Mouse (Mus musculus): ENCODE measurements around the gene Gm10638. TPM values are rescaled to one million over a fixed set of nuclear protein-coding genes. Genes with fewer than 3 reads are reported as not detected.

Gm10638 gene
- polyA plus RNA-seq (2012; rRNA removed): 1.8 and 2.1 TPM in 2 replicates

- WGBS: under 1% methylated on average over 42 of the region's 88 CpGs
- peak; percentile 71 to 81 for DNase-seq
- H3K4me1 ChIP-seq (ENCODE audit: control insufficient read depth, insufficient read depth, low read length): peaks cover 8% of the 10 kb centered on the region; the same call in 1 of the 2 replicates
- TF ChIP-seq POLR2A (IDR thresholded peaks at IDR 0.05; ENCODE audit: borderline replicate concordance, insufficient read depth, low read length): peak; percentile 16; the same call in 1 of the 2 replicates
- no peak for TF ChIP-seq CTCF (IDR thresholded peaks at IDR 0.05; ENCODE audit: borderline replicate concordance, insufficient read depth, low read depth, low read length)
- H3K27ac ChIP-seq (ENCODE audit: insufficient read depth, low read length): peak within 1 kb of the TSS; percentile 85
- no peaks in the 10 kb centered on the region for H3K27me3 ChIP-seq (ENCODE audit: control insufficient read depth, insufficient read depth, low read length)
- peak within 1 kb of the TSS; percentile 97 for H3K4me3 ChIP-seq (replicated peaks; ENCODE audit: insufficient read depth, low read depth, low read length)
These were observed at the start of gene Gm10638, which contains the start of gene Siah1a for GRCm38 (mm10) chr8:86745221-86745934. TSS of gene Gm10638 (plus strand) at chr8:86745699. TSS of gene Siah1a (minus strand) at chr8:86745934.

- TF ChIP-seq POLR2A (IDR thresholded peaks at IDR 0.05; ENCODE audit: borderline replicate concordance, insufficient read depth, low read length) (no peak), CTCF (IDR thresholded peaks at IDR 0.05; ENCODE audit: borderline replicate concordance, insufficient read depth, low read depth, low read length) (no peak)
- no peak overlapping the region for H3K27ac ChIP-seq (ENCODE audit: insufficient read depth, low read length)
- no peaks in the 10 kb centered on the region for H3K27me3 ChIP-seq (ENCODE audit: control insufficient read depth, insufficient read depth, low read length)
- H3K4me1 ChIP-seq (ENCODE audit: control insufficient read depth, insufficient read depth, low read length): peaks cover 5% of the 10 kb centered on the region; the same call in 1 of the 2 replicates
- 71% methylated on average over 2 of the region's 2 CpGs for WGBS
- DNase-seq: no peak
- no peak overlapping the region for H3K4me3 ChIP-seq (replicated peaks; ENCODE audit: insufficient read depth, low read depth, low read length)
These were observed 49.8 kb upstream of the Gm10638 start for GRCm38 (mm10) chr8:86695703-86696102.

DNA sequence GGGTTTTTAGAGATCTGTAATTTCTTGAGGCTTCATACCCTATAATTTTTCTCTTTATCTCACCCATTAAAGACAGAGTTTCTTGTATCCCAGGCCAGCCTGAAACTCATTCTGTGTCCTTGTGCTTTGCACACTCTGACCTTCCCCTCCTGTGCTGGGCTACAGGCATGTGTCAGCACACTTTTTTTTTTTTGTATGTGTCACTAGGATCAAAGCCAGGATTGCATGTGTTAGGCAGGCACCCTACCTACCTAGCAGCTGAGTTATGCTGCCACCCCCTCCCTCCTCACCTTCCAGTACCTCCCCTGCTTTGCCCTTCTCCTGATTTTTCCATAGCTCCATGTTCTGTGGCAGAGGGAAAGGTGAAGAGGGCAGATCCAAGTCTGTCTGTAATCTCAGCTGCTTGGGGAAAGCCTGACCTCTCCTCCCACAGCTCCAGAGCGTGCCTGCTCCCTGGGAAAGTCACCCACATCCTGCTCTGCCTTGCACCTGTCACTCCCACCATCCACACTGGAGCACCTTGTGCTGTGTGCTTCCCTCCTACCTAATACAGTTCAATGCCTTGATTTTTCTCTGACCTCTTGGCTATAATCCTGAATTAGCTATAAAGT, 46.6 kb upstream of the Gm10638 start:
- no peak for TF ChIP-seq CTCF (IDR thresholded peaks at IDR 0.05; ENCODE audit: borderline replicate concordance, insufficient read depth, low read depth, low read length)
- no peak for TF ChIP-seq POLR2A (IDR thresholded peaks at IDR 0.05; ENCODE audit: borderline replicate concordance, insufficient read depth, low read length)
- no peak for DNase-seq
- Histone ChIP-seq H3K4me1 (ENCODE audit: control insufficient read depth, insufficient read depth, low read length) (peaks cover 5% of the 10 kb centered on the region; the same call in 1 of the 2 replicates), H3K27ac (ENCODE audit: insufficient read depth, low read length) (no peak overlapping the region), H3K4me3 (replicated peaks; ENCODE audit: insufficient read depth, low read depth, low read length) (no peak overlapping the region), H3K27me3 (ENCODE audit: control insufficient read depth, insufficient read depth, low read length) (no peaks in the 10 kb centered on the region)
- WGBS: 55% methylated on average over 1 of the region's 1 CpGs

DNA sequence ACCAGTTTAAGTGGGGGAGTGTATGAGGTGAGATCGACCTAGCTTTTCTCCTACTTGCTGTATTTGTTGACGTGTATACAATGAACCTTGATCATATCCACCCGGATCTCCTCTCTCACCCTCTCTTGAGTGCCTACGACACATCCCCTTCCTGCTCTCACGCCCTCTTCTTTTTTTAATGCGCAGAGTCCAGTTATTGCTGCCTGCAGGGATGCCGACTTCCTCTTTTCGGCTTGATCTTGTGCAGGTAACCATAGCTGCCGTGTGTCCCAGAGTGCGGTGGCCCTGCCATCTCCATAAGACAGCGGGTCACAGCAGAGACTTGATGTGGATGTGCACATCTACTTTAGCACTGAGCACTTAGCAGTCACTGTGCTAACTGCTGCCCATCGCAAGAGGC, 46.0 kb upstream of the Gm10638 start:
- Histone ChIP-seq H3K4me1 (ENCODE audit: control insufficient read depth, insufficient read depth, low read length) (peaks cover 5% of the 10 kb centered on the region; the same call in 1 of the 2 replicates), H3K27me3 (ENCODE audit: control insufficient read depth, insufficient read depth, low read length) (no peaks in the 10 kb centered on the region), H3K4me3 (replicated peaks; ENCODE audit: insufficient read depth, low read depth, low read length) (no peak overlapping the region), H3K27ac (ENCODE audit: insufficient read depth, low read length) (no peak overlapping the region)
- TF ChIP-seq POLR2A (IDR thresholded peaks at IDR 0.05; ENCODE audit: borderline replicate concordance, insufficient read depth, low read length) (no peak), CTCF (IDR thresholded peaks at IDR 0.05; ENCODE audit: borderline replicate concordance, insufficient read depth, low read depth, low read length) (no peak)
- no peak for DNase-seq
- WGBS: 93% methylated on average over 12 of the region's 12 CpGs

GRCm38 (mm10) chr8:86702453-86702852, 43.0 kb upstream of the Gm10638 start:
- WGBS: 85% methylated on average over 3 of the region's 3 CpGs
- no peak for TF ChIP-seq CTCF (IDR thresholded peaks at IDR 0.05; ENCODE audit: borderline replicate concordance, insufficient read depth, low read depth, low read length)
- no peak for TF ChIP-seq POLR2A (IDR thresholded peaks at IDR 0.05; ENCODE audit: borderline replicate concordance, insufficient read depth, low read length)
- no peak overlapping the region for H3K4me3 ChIP-seq (replicated peaks; ENCODE audit: insufficient read depth, low read depth, low read length)

DNA sequence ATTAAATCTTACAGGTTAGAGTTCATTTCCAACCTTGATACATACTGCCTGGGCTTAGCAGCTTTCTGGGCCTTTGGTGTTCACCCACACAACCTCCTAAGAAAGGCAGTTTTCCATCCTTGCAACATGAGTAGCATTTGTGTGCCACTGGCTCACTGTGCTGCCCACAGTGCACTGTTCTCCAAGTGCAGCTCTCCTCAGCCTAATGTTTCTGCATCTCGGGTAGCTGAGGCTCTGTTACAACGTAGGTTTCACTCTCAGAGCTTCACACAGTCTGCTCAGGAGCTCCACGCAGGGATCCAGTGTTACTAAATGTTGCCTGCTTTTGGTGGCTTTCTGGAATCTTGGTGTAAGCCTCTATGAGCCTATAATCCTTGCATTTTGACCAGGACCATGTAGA, 40.2 kb upstream of the Gm10638 start:
- DNase-seq: no peak
- TF ChIP-seq CTCF (IDR thresholded peaks at IDR 0.05; ENCODE audit: borderline replicate concordance, insufficient read depth, low read depth, low read length): no peak
- no peak for TF ChIP-seq POLR2A (IDR thresholded peaks at IDR 0.05; ENCODE audit: borderline replicate concordance, insufficient read depth, low read length)
- Histone ChIP-seq H3K27me3 (ENCODE audit: control insufficient read depth, insufficient read depth, low read length) (no peaks in the 10 kb centered on the region), H3K4me3 (replicated peaks; ENCODE audit: insufficient read depth, low read depth, low read length) (no peak overlapping the region), H3K4me1 (ENCODE audit: control insufficient read depth, insufficient read depth, low read length) (peaks cover 9% of the 10 kb centered on the region; the same call in 1 of the 2 replicates), H3K27ac (ENCODE audit: insufficient read depth, low read length) (no peak overlapping the region)
- WGBS: 84% methylated on average over 3 of the region's 3 CpGs

More at GRCm38 (mm10) chr8:86702453-86702852, 43.0 kb upstream of the Gm10638 start:
- no peaks in the 10 kb centered on the region for H3K27me3 ChIP-seq (ENCODE audit: control insufficient read depth, insufficient read depth, low read length)
- H3K27ac ChIP-seq (ENCODE audit: insufficient read depth, low read length): no peak overlapping the region
- H3K4me1 ChIP-seq (ENCODE audit: control insufficient read depth, insufficient read depth, low read length): peaks cover 10% of the 10 kb centered on the region; the same call in 1 of the 2 replicates
- DNase-seq: no peak

DNA sequence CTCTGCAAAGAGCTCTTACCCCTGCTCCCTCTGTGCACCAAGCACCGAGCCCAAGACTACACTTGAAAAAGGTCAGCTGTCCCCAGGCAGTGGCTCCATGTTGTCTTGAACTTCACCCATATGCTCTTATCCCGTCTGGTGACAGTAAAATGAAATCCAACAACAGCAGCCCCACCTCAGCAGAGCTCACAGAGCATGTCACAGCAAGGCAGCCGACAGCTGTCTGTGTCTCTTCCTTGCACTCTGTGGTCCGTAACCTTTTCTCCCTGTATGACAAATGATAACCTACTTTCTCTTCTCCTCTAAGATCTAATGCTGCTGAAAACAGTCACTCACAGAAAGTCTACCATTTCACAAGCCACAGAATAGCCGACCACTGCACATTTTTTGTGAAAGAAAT, 38.7 kb upstream of the Gm10638 start:
- WGBS: 65% methylated on average over 5 of the region's 5 CpGs
- no peak overlapping the region for H3K4me3 ChIP-seq (replicated peaks; ENCODE audit: insufficient read depth, low read depth, low read length)

More for the DNA sequence above, 38.7 kb upstream of the Gm10638 start:
- Histone ChIP-seq H3K27ac (ENCODE audit: insufficient read depth, low read length) (no peak overlapping the region), H3K4me1 (ENCODE audit: control insufficient read depth, insufficient read depth, low read length) (peaks cover 14% of the 10 kb centered on the region), H3K27me3 (ENCODE audit: control insufficient read depth, insufficient read depth, low read length) (no peaks in the 10 kb centered on the region)
- no peak for DNase-seq
- TF ChIP-seq CTCF (IDR thresholded peaks at IDR 0.05; ENCODE audit: borderline replicate concordance, insufficient read depth, low read depth, low read length) (no peak), POLR2A (IDR thresholded peaks at IDR 0.05; ENCODE audit: borderline replicate concordance, insufficient read depth, low read length) (no peak)
